Mouse (Mus musculus): Measurements from ENCODE around the gene Adcy4.

GRCm38 (mm10) chr14:55721076-55721475 lies 62.8 kb downstream of the Adcy4 start:
- no peak for TF ChIP-seq CTCF (IDR thresholded peaks at IDR 0.05; ENCODE audit: low read depth)
- TF ChIP-seq EP300 (IDR thresholded peaks at IDR 0.05; ENCODE audit: low read depth) = no peak
